Mouse (Mus musculus): Measurements from ENCODE around the gene Aipl1.

DNA sequence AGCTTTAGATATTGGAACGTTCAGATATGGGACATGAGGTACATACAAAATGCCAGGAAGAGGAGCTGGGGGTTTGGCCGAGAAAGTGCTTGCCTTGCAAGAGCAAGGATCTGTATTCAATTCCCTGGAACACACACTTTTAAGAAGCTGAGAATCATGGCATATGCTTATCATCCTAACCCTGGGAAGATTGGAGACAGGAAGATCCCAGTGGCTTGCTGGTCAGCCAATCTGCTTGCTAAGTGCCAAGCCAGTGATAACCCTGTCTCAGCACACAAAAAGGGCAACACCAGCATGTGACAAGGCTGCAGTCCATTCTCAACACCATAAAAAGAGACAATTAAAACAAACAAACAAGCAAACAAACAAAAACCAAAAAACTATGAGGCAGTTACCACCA, 53.2 kb downstream of the Aipl1 start:
- no peak for TF ChIP-seq POLR2A (IDR thresholded peaks at IDR 0.05; ENCODE audit: insufficient read depth, low read depth, low read length)
- TF ChIP-seq CTCF (IDR thresholded peaks at IDR 0.05): no peak
